Mouse (Mus musculus) embryonic facial prominence, embryonic 10.5 days (tissue): ENCODE data around the gene Bola2. TPM values are rescaled to one million over a fixed set of nuclear protein-coding genes. Genes with fewer than 3 reads are reported as not detected.
"Not testable (repeated sequence)": the region's sequence is repeated elsewhere in the genome, so short reads cannot be mapped to it uniquely, and the experiment has no call there.

ENCODE experiments used
- DNase-seq: peaks from one replicate; pipeline ENCODE4 v3.0.0-alpha.2; 2017; ENCODE audit warnings: low spot score
- H3K27ac ChIP-seq: fragments of 300-500 bp; sonication (generic); replicated peaks from 2 replicates; pipeline ENCODE4 v1.5.1; 2016; ENCODE audit warnings: mild to moderate bottlenecking
- H3K27me3 ChIP-seq: fragments of 300-500 bp; sonication (generic); replicated peaks from 2 replicates; pipeline ENCODE4 v1.6.1; 2016; ENCODE audit warnings: low read depth, mild to moderate bottlenecking; ENCODE audit not compliant: poor library complexity, severe bottlenecking
- H3K36me3 ChIP-seq: fragments of 300-500 bp; sonication (generic); replicated peaks from 2 replicates; pipeline ENCODE4 v1.6.1; 2016; ENCODE audit warnings: mild to moderate bottlenecking, moderate library complexity
- H3K4me1 ChIP-seq: fragments of 300-500 bp; sonication (generic); 2 replicates; pipeline ENCODE4 v1.6.1; 2016
- H3K4me3 ChIP-seq: fragments of 300-500 bp; sonication (generic); 2 replicates; pipeline ENCODE4 v1.5.1; 2016; ENCODE audit warnings: mild to moderate bottlenecking, moderate library complexity
- H3K9me3 ChIP-seq: fragments of 300-500 bp; sonication (generic); 2 replicates; pipeline ENCODE4 v1.6.1; 2016; ENCODE audit warnings: mild to moderate bottlenecking
- WGBS: fragments of 180-500 bp; shearing (Covaris S2); methylation state at CpG from one replicate; pipeline ENCODE4 v1.1.7; 2016; 5-methylcytosine and 5-hydroxymethylcytosine counted together
- polyA plus RNA-seq: library from polyadenylated mRNA; unstranded; fragments of >200 nt; fragmentation: Nextera tagmentation; extraction: Ambion mirVana; gene quantifications from 2 replicates; pipeline ENCODE4 v1.2.1, GENCODE M21; 2016

The Bola2 gene
- polyA plus RNA-seq, 1 experiment from 2014 or later: 186 TPM

GRCm38 (mm10) chr7:126670152-126670551 lies 25.0 kb upstream of the Bola2 start:
- WGBS: 95% methylated on average over 3 of the region's 3 CpGs
- no peaks in the 10 kb centered on the region for H3K27me3 ChIP-seq
- H3K4me1 ChIP-seq: no peaks in the 10 kb centered on the region
- no peaks in the 10 kb centered on the region for H3K9me3 ChIP-seq
- no peak overlapping the region for H3K27ac ChIP-seq
- H3K36me3 ChIP-seq: peaks cover 85% of the 10 kb centered on the region
- no peak overlapping the region for H3K4me3 ChIP-seq
- no peak for DNase-seq

DNA sequence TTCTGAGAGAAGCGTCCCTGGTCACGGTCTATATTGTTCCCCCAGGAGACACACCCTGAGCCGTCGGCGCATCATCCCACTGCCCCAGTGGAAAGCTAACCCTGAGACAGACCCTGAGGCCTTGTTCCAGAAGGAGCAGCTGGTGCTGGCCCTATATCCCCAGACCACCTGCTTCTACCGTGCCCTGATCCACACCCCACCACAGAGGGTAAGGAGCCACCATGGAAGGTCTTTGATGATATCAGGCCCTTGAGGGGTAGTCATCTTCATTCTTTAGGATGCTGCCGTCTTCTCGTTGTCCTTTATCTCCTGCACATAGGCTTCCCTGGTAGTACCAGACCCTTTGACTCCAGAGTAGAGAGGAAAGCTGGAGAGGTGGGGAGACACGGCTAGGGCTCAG lies 23.1 kb upstream of the Bola2 start:
- 92% methylated on average over 9 of the region's 9 CpGs for WGBS
- Histone ChIP-seq H3K4me3 (no peak overlapping the region), H3K4me1 (no peaks in the 10 kb centered on the region), H3K9me3 (no peaks in the 10 kb centered on the region), H3K27ac (no peak overlapping the region), H3K36me3 (peaks cover 84% of the 10 kb centered on the region), H3K27me3 (no peaks in the 10 kb centered on the region)
- DNase-seq: no peak

DNA sequence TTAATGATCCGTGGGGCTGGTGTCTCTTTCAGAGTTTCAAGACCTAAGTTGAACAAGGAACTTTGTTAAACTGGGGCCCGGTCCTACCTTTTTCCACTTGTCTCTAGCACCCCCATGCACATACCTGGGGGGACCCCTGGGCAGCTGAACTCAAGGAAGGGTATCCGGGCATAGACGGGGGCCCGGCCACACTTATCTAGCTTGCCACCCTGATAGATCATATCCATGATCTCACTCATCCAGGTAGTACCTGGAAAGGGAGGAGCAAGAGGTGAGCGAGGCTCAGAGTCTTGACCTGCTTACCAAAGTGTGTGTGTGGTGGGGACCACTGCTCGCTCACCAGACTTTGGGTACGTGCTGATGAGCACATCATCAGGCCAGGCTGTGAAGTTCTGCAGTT lies 20.1 kb upstream of the Bola2 start:
- no peak overlapping the region for H3K27ac ChIP-seq
- peaks cover 76% of the 10 kb centered on the region for H3K36me3 ChIP-seq
- WGBS: 93% methylated on average over 8 of the region's 8 CpGs
- no peaks in the 10 kb centered on the region for H3K9me3 ChIP-seq
- no peak for DNase-seq
- H3K4me3 ChIP-seq: no peak overlapping the region
- no peaks in the 10 kb centered on the region for H3K27me3 ChIP-seq
- no peaks in the 10 kb centered on the region for H3K4me1 ChIP-seq

- H3K9me3 ChIP-seq: no peaks in the 10 kb centered on the region
- 79% methylated on average over 1 of the region's 1 CpGs for WGBS
- peaks cover 73% of the 10 kb centered on the region for H3K36me3 ChIP-seq
- no peak within 1 kb of the TSS for H3K4me3 ChIP-seq
- no peaks in the 10 kb centered on the region for H3K27me3 ChIP-seq
- H3K4me1 ChIP-seq: no peaks in the 10 kb centered on the region
- no peak for DNase-seq
- no peak within 1 kb of the TSS for H3K27ac ChIP-seq
Observed at GRCm38 (mm10) chr7:126676207-126676606, 19.0 kb upstream of the Bola2 start, which contains the start of gene Sult1a1. Sult1a1 (minus strand) TSS chr7:126676432.

DNA sequence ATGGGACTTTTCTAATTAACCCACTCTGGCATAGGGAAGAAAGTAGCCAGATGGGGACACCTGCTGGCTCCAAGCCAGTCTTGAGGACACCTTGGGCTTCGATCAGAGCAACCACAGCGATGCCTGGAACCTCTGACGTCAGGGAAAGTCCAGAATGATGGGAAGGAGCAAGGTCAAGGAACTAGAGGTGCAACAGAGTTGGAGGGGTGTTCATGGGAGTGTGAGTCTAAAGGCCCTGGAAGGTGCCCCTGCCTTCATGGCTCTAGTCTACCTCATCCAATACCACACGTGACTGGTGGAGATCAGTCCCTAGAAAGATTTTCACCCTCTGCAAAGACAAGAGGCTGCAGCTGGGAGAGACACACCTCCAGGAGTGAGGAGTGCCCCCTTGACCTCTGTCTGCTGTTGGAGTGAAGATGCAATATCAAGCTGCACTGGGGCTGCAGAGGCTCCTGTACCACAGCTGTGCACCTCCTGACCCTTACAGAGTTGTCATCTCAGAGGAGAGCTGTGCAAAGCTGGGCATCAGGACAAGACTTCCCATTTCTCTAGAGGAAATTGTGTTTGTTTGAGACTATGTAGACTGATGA lies 18.5 kb upstream of the Bola2 start:
- no peak overlapping the region for H3K4me3 ChIP-seq
- H3K27me3 ChIP-seq: no peaks in the 10 kb centered on the region
- no peaks in the 10 kb centered on the region for H3K4me1 ChIP-seq
- 88% methylated on average over 4 of the region's 4 CpGs for WGBS
- H3K36me3 ChIP-seq: peaks cover 67% of the 10 kb centered on the region
- DNase-seq: no peak
- no peak overlapping the region for H3K27ac ChIP-seq
- no peaks in the 10 kb centered on the region for H3K9me3 ChIP-seq

DNA sequence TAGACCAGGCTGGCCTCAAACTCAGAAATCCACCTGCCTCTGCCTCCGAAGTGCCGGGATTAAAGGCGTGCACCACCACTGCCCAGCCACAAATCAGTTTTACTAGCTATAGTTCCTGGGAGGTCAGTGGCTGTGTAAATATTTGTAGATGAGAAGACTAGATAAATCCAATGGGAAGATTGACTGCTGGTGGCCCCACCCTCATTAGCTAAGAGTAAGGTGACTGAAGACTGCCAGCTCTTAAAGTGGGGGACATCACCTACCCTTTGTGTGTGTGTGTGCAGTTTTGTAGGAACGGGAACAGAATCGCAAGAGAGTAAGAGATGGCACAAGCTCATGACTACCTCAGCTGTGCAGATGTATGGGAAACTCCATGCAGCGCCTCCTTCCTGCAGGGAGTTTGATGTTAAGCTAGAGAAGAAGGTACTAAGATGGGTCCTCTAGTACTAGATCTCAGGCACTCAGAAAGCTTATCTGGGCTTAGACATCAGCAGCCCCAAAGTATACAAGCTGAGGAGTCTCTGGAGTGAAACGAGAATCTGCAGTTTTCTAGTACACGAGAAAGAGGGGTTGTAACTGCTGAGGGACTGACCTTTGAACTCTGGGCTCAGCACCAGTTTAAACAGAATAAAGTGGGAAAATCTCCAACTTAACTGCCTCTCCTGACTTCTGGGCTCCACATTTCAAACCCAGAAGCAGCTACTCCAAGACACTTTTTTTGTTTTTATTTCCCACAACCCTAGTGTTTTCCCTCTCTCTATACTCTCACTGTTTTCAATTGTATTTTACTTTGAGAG lies 16.5 kb upstream of the Bola2 start:
- no peaks in the 10 kb centered on the region for H3K27me3 ChIP-seq
- no peaks in the 10 kb centered on the region for H3K9me3 ChIP-seq
- 83% methylated on average over 8 of the region's 8 CpGs for WGBS
- H3K4me3 ChIP-seq: no peak overlapping the region
- no peaks in the 10 kb centered on the region for H3K4me1 ChIP-seq
- no peak overlapping the region for H3K27ac ChIP-seq
- peaks cover 49% of the 10 kb centered on the region for H3K36me3 ChIP-seq
- DNase-seq: no peak

GRCm38 (mm10) chr7:126679683-126680082 lies 15.5 kb upstream of the Bola2 start:
- H3K27ac ChIP-seq: no peak overlapping the region
- H3K9me3 ChIP-seq: no peaks in the 10 kb centered on the region
- 91% methylated on average over 5 of the region's 5 CpGs for WGBS

GRCm38 (mm10) chr7:126681221-126681620 lies 14.0 kb upstream of the Bola2 start:
- no peak overlapping the region for H3K4me3 ChIP-seq
- no peaks in the 10 kb centered on the region for H3K27me3 ChIP-seq
- H3K36me3 ChIP-seq: peaks cover 27% of the 10 kb centered on the region
- no peak for DNase-seq
- 97% methylated on average over 5 of the region's 5 CpGs for WGBS
- no peak overlapping the region for H3K27ac ChIP-seq
- H3K9me3 ChIP-seq: no peaks in the 10 kb centered on the region
- no peaks in the 10 kb centered on the region for H3K4me1 ChIP-seq

More at GRCm38 (mm10) chr7:126679683-126680082, 15.5 kb upstream of the Bola2 start:
- Histone ChIP-seq H3K4me1 (no peaks in the 10 kb centered on the region), H3K36me3 (peaks cover 40% of the 10 kb centered on the region), H3K4me3 (no peak overlapping the region), H3K27me3 (no peaks in the 10 kb centered on the region)
- no peak for DNase-seq

DNA sequence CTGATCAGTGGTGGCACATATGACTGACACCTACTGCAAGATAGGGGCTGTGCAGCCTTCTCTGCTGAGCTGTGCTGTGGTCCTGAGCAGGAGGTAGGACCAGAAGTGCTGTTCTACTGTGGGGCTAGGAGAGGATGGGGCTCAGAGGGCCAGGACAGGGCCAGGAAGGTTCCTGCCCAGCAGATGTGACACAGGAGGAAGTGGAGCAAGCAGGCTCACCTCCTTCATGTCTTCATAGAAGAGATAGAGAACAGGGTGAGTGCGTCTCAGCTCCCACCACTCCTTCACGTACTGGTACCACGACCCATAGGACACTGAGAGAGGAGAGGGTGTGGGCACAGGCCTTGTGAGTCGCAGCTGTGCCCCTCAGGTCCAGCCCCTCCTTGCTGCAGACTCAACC lies 7.0 kb upstream of the Bola2 start:
- 88% methylated on average over 4 of the region's 4 CpGs for WGBS
- not testable (repeated sequence) for DNase-seq, H3K27ac ChIP-seq, H3K4me1 ChIP-seq, H3K27me3 ChIP-seq, H3K9me3 ChIP-seq, H3K4me3 ChIP-seq
- peaks cover 34% of the 10 kb centered on the region for H3K36me3 ChIP-seq

- Histone ChIP-seq H3K9me3 (no peaks in the 10 kb centered on the region), H3K4me3 (no peak overlapping the region), H3K27me3 (no peaks in the 10 kb centered on the region), H3K4me1 (peaks cover 6% of the 10 kb centered on the region; the same call in 1 of the 2 replicates), H3K27ac (no peak overlapping the region), H3K36me3 (peaks cover 34% of the 10 kb centered on the region)
- WGBS: 80% methylated on average over 3 of the region's 3 CpGs
- no peak for DNase-seq
Observed at GRCm38 (mm10) chr7:126689021-126689420, 6.2 kb upstream of the Bola2 start.

- H3K9me3 ChIP-seq: no peaks in the 10 kb centered on the region
- no peak for DNase-seq
- H3K27me3 ChIP-seq: no peaks in the 10 kb centered on the region
- H3K27ac ChIP-seq: no peak overlapping the region
- H3K4me3 ChIP-seq: no peak overlapping the region
- peaks cover 13% of the 10 kb centered on the region for H3K4me1 ChIP-seq
- WGBS: 87% methylated on average over 3 of the region's 3 CpGs
- H3K36me3 ChIP-seq: peaks cover 34% of the 10 kb centered on the region
Observed at GRCm38 (mm10) chr7:126690737-126691136, 4.5 kb upstream of the Bola2 start.

- H3K4me1 ChIP-seq: peaks cover 19% of the 10 kb centered on the region
Observed at GRCm38 (mm10) chr7:126691676-126692075, 3.5 kb upstream of the Bola2 start.

GRCm38 (mm10) chr7:126692426-126692825 lies 2.8 kb upstream of the Bola2 start:
- H3K4me3 ChIP-seq: no peak overlapping the region
- WGBS: 94% methylated on average over 26 of the region's 26 CpGs
- peaks cover 39% of the 10 kb centered on the region for H3K36me3 ChIP-seq
- no peaks in the 10 kb centered on the region for H3K9me3 ChIP-seq
- no peak overlapping the region for H3K27ac ChIP-seq
- H3K27me3 ChIP-seq: no peaks in the 10 kb centered on the region
- peaks cover 27% of the 10 kb centered on the region for H3K4me1 ChIP-seq
- DNase-seq: no peak

More at GRCm38 (mm10) chr7:126691676-126692075, 3.5 kb upstream of the Bola2 start:
- DNase-seq: no peak
- Histone ChIP-seq H3K4me3 (no peak overlapping the region), H3K27ac (no peak overlapping the region), H3K36me3 (peaks cover 34% of the 10 kb centered on the region), H3K9me3 (no peaks in the 10 kb centered on the region), H3K27me3 (no peaks in the 10 kb centered on the region)
- 71% methylated on average over 5 of the region's 5 CpGs for WGBS
